23 mouse cellular contexts compared by ENCODE assay signal in genomic region chr9:116703119-116703518, GRCm38 (mm10).
"Had no signal": no experiment of that assay in that cellular context is flagged by ENCODE, and none has a peak within 500 bp of the region (broad histone marks: within the 10 kb centered on the region; RNA-seq: fewer than 3 reads in every experiment).

No protein-coding gene starts in this region.

- H3K27ac ChIP-seq: forebrain, embryonic 15.5 days; heart, embryonic 15.5 days; hindbrain, embryonic 12.5 days; hindbrain, embryonic 14.5 days; intestine, embryonic 15.5 days; limb, embryonic 13.5 days; limb, embryonic 15.5 days; liver, embryonic 15.5 days had no signal

- H3K4me1 ChIP-seq: forebrain, embryonic 15.5 days; hindbrain, embryonic 12.5 days; intestine, embryonic 15.5 days; limb, embryonic 13.5 days; limb, embryonic 15.5 days; liver, embryonic 15.5 days had no signal

- H3K27me3 ChIP-seq: forebrain, embryonic 15.5 days; heart, embryonic 13.5 days; heart, embryonic 15.5 days; hindbrain, embryonic 12.5 days; intestine, embryonic 15.5 days; limb, embryonic 13.5 days; limb, embryonic 15.5 days; liver, embryonic 15.5 days had no signal

- H3K4me3 ChIP-seq: forebrain, embryonic 15.5 days; heart, embryonic 13.5 days; heart, embryonic 15.5 days; hindbrain, embryonic 12.5 days; intestine, embryonic 15.5 days; limb, embryonic 13.5 days; limb, embryonic 15.5 days; liver, embryonic 15.5 days had no signal

- DNase-seq: forebrain, postnatal 0 days; gastrocnemius, postnatal 14 days; gastrocnemius, postnatal 36 days; kidney, adult 18-20 months; kidney, adult 8-10 months; kidney, postnatal 14 days; kidney, postnatal 36 days; layer of hippocampus, adult 9-11 months; layer of hippocampus, postnatal 36 days; left cerebral cortex, postnatal 4 days had no signal

- H3K4me2 ChIP-seq: forebrain, embryonic 15.5 days; heart, embryonic 11.5 days; heart, embryonic 13.5 days; heart, embryonic 15.5 days; hindbrain, embryonic 12.5 days; hindbrain, embryonic 14.5 days; intestine, embryonic 15.5 days; limb, embryonic 13.5 days; limb, embryonic 15.5 days; liver, embryonic 15.5 days had no signal

- H3K36me3 ChIP-seq: forebrain, embryonic 15.5 days; heart, embryonic 15.5 days; hindbrain, embryonic 12.5 days; intestine, embryonic 15.5 days; limb, embryonic 15.5 days; liver, embryonic 15.5 days had no signal

- H3K9me3 ChIP-seq: forebrain, embryonic 15.5 days; heart, embryonic 15.5 days; hindbrain, embryonic 12.5 days; intestine, embryonic 15.5 days; limb, embryonic 15.5 days; liver, embryonic 15.5 days had no signal

- H3K9ac ChIP-seq: forebrain, embryonic 15.5 days; forebrain, postnatal 0 days; heart, embryonic 13.5 days; heart, embryonic 15.5 days; hindbrain, embryonic 12.5 days; hindbrain, embryonic 14.5 days; intestine, embryonic 15.5 days; limb, embryonic 13.5 days; limb, embryonic 15.5 days; liver, embryonic 15.5 days had no signal

- ATAC-seq: forebrain, embryonic 15.5 days; forebrain, postnatal 0 days; hindbrain, embryonic 16.5 days; inflammation-experienced regulatory T-cells, adult 6 months; intestine, embryonic 15.5 days; intestine, postnatal 0 days had no signal
